Mouse (Mus musculus) MEL (cell line): ENCODE measurements around the gene Kalrn. TPM values are rescaled to one million over a fixed set of nuclear protein-coding genes. Genes with fewer than 3 reads are reported as not detected.
A peak's percentile ranks its signal among the peaks of the same experiment; 100 is the strongest.

Experiments
- DNase-seq: peaks from one replicate; pipeline ENCODE4 v3.0.0; 2011; ENCODE audit warnings: low read depth, low spot score
- H3K27ac ChIP-seq: 2 replicates; pipeline ENCODE4 v1.5.1; 2012; ENCODE audit warnings: low read depth, mild to moderate bottlenecking, control low read depth, low read length, moderate library complexity; ENCODE audit not compliant: control insufficient read depth
- H3K27me3 ChIP-seq, 2 experiments: fragments of 150-350 bp in 1 of 2; sonication (generic) in 1 of 2; 2 replicates each; pipeline ENCODE4 v1.6.1; 2012; ENCODE audit warnings: low read length in 2 of 2, mild to moderate bottlenecking in 2 of 2, improper control_type of control experiment in 1 of 2, moderate library complexity in 1 of 2; ENCODE audit not compliant: insufficient read depth in 2 of 2, control insufficient read depth in 1 of 2
- H3K36me3 ChIP-seq, 2 experiments: 2 replicates each; pipeline ENCODE4 v1.6.1; 2012 to 2014; ENCODE audit warnings: low read length in 2 of 2, improper control_type of control experiment in 1 of 2, inconsistent platforms in 1 of 2, mild to moderate bottlenecking in 1 of 2; ENCODE audit not compliant: insufficient read depth in 2 of 2, control insufficient read depth in 1 of 2
- H3K4me1 ChIP-seq, 2 experiments: fragments of 150-350 bp in 1 of 2; sonication (generic) in 1 of 2; 2 replicates each; pipeline ENCODE4 v1.6.1; 2012; ENCODE audit warnings: low read length in 2 of 2, improper control_type of control experiment in 1 of 2, mild to moderate bottlenecking in 1 of 2; ENCODE audit not compliant: insufficient read depth in 2 of 2, control insufficient read depth in 1 of 2
- H3K4me3 ChIP-seq, 2 experiments: fragments of 150-350 bp in 1 of 2; sonication (generic) in 1 of 2; 2 replicates each; pipeline ENCODE4 v1.5.1; 2012; ENCODE audit warnings: low read depth in 2 of 2, low read length in 2 of 2, mild to moderate bottlenecking in 2 of 2, moderate library complexity in 2 of 2, control low read depth in 1 of 2, improper control_type of control experiment in 1 of 2; ENCODE audit not compliant: control insufficient read depth in 1 of 2, insufficient read depth in 1 of 2
- H3K79me2 ChIP-seq: 2 replicates; pipeline ENCODE4 v1.6.1; 2012; ENCODE audit warnings: mild to moderate bottlenecking, low read length, moderate library complexity; ENCODE audit not compliant: control insufficient read depth, poor library complexity, insufficient read depth
- H3K9ac ChIP-seq: 2 replicates; pipeline ENCODE4 v1.6.1; 2012; ENCODE audit warnings: low read depth, mild to moderate bottlenecking, control low read depth, low read length, moderate library complexity; ENCODE audit not compliant: control insufficient read depth, poor library complexity, severe bottlenecking
- H3K9me3 ChIP-seq: fragments of 150-350 bp; sonication (generic); replicated peaks from 2 replicates; pipeline ENCODE4 v1.6.1; 2012; ENCODE audit warnings: mild to moderate bottlenecking, low read length, improper control_type of control experiment, moderate library complexity; ENCODE audit not compliant: insufficient read depth
- BHLHE40 ChIP-seq: IDR thresholded peaks from 2 replicates; pipeline ENCODE4 v1.6.1; 2012; ENCODE audit warnings: low read depth, mild to moderate bottlenecking, inconsistent platforms, low read length, improper control_type of control experiment, borderline replicate concordance
- CHD1 ChIP-seq: IDR thresholded peaks from 2 replicates; pipeline ENCODE4 v1.6.1; 2012; ENCODE audit warnings: low read depth, mild to moderate bottlenecking, inconsistent platforms, low read length, improper control_type of control experiment
- CHD2 ChIP-seq: IDR thresholded peaks from 2 replicates; pipeline ENCODE4 v1.6.1; 2011; ENCODE audit warnings: low read length, improper control_type of control experiment
- CTCF ChIP-seq, 3 experiments: IDR thresholded peaks in 2 of 3; conservative IDR thresholded peaks in 1 of 3; 2 replicates each; pipeline ENCODE4 v1.5.1; 2011 to 2012; ENCODE audit warnings: low read length in 3 of 3, low read depth in 2 of 3, mild to moderate bottlenecking in 2 of 3, improper control_type of control experiment in 1 of 3, inconsistent platforms in 1 of 3, mixed read lengths in 1 of 3, moderate library complexity in 1 of 3; ENCODE audit not compliant: control insufficient read depth in 1 of 3, insufficient read depth in 1 of 3, poor library complexity in 1 of 3, severe bottlenecking in 1 of 3
- ELF1 ChIP-seq: IDR thresholded peaks from 2 replicates; pipeline ENCODE4 v1.6.1; 2014; ENCODE audit warnings: low read depth, mild to moderate bottlenecking, inconsistent platforms, low read length, improper control_type of control experiment, moderate library complexity
- ETS1 ChIP-seq: IDR thresholded peaks from 2 replicates; pipeline ENCODE4 v1.6.1; 2012; ENCODE audit warnings: low read depth, mild to moderate bottlenecking, inconsistent platforms, low read length, improper control_type of control experiment, moderate library complexity
- HCFC1 ChIP-seq: IDR thresholded peaks from 2 replicates; pipeline ENCODE4 v1.6.1; 2012; ENCODE audit warnings: low read depth, mild to moderate bottlenecking, inconsistent platforms, low read length, improper control_type of control experiment, moderate library complexity
- JUND ChIP-seq: IDR thresholded peaks from 2 replicates; pipeline ENCODE4 v1.6.1; 2011; ENCODE audit warnings: low read depth, mild to moderate bottlenecking, improper control_type of control experiment, low read length
- KAT2A ChIP-seq: conservative IDR thresholded peaks from 2 replicates; pipeline ENCODE4 v1.6.1; 2012; ENCODE audit warnings: low read depth, low read length, improper control_type of control experiment, inconsistent platforms
- MAFK ChIP-seq: IDR thresholded peaks from 2 replicates; pipeline ENCODE4 v1.6.1; 2011; ENCODE audit warnings: low read depth, mild to moderate bottlenecking, low read length, improper control_type of control experiment, borderline replicate concordance
- MAZ ChIP-seq: IDR thresholded peaks from 2 replicates; pipeline ENCODE4 v1.6.1; 2012; ENCODE audit warnings: low read depth, mild to moderate bottlenecking, inconsistent platforms, low read length, improper control_type of control experiment
- MXI1 ChIP-seq: IDR thresholded peaks from 2 replicates; pipeline ENCODE4 v1.6.1; 2011; ENCODE audit warnings: mild to moderate bottlenecking, low read depth, low read length, improper control_type of control experiment
- POLR2AphosphoS5 ChIP-seq: IDR thresholded peaks from 2 replicates; pipeline ENCODE4 v1.6.1; 2012; ENCODE audit warnings: low read depth, borderline replicate concordance, mild to moderate bottlenecking, inconsistent platforms, low read length, moderate library complexity, mixed read lengths
- RAD21 ChIP-seq: IDR thresholded peaks from 2 replicates; pipeline ENCODE4 v1.6.1; 2011; ENCODE audit warnings: mild to moderate bottlenecking, low read depth, low read length, improper control_type of control experiment
- RCOR1 ChIP-seq: IDR thresholded peaks from 2 replicates; pipeline ENCODE4 v1.6.1; 2012; ENCODE audit warnings: low read depth, mild to moderate bottlenecking, inconsistent platforms, low read length, improper control_type of control experiment
- SIN3A ChIP-seq: IDR thresholded peaks from 2 replicates; pipeline ENCODE4 v1.6.1; 2012; ENCODE audit warnings: low read length, improper control_type of control experiment, inconsistent platforms
- SMC3 ChIP-seq: IDR thresholded peaks from 2 replicates; pipeline ENCODE4 v1.6.1; 2011; ENCODE audit warnings: low read depth, low read length, improper control_type of control experiment
- TCF12 ChIP-seq: IDR thresholded peaks from 2 replicates; pipeline ENCODE4 v1.6.1; 2014; ENCODE audit warnings: low read depth, mild to moderate bottlenecking, inconsistent platforms, low read length, improper control_type of control experiment, moderate library complexity
- UBTF ChIP-seq: IDR thresholded peaks from 2 replicates; pipeline ENCODE4 v1.6.1; 2012; ENCODE audit warnings: low read depth, mild to moderate bottlenecking, inconsistent platforms, low read length, improper control_type of control experiment, moderate library complexity, borderline replicate concordance; ENCODE audit not compliant: insufficient read depth
- USF1 ChIP-seq: IDR thresholded peaks from 2 replicates; pipeline ENCODE4 v1.6.1; 2014; ENCODE audit warnings: low read depth, mild to moderate bottlenecking, inconsistent platforms, low read length, improper control_type of control experiment, moderate library complexity
- USF2 ChIP-seq, 2 experiments: IDR thresholded peaks; 2 replicates each; pipeline ENCODE4 v1.6.1; 2011 to 2012; ENCODE audit warnings: improper control_type of control experiment in 2 of 2, low read length in 2 of 2, borderline replicate concordance in 1 of 2, inconsistent platforms in 1 of 2, low read depth in 1 of 2, mild to moderate bottlenecking in 1 of 2; ENCODE audit not compliant: insufficient read depth in 1 of 2
- ZC3H11A ChIP-seq: IDR thresholded peaks from 2 replicates; pipeline ENCODE4 v1.6.1; 2012; ENCODE audit warnings: low read depth, mild to moderate bottlenecking, inconsistent platforms, low read length, improper control_type of control experiment
- ZKSCAN1 ChIP-seq: IDR thresholded peaks from 2 replicates; pipeline ENCODE4 v1.6.1; 2012; ENCODE audit warnings: low read depth, mild to moderate bottlenecking, inconsistent platforms, low read length, improper control_type of control experiment, moderate library complexity
- ZMIZ1 ChIP-seq: IDR thresholded peaks from 2 replicates; pipeline ENCODE4 v1.6.1; 2012; ENCODE audit warnings: low read depth, mild to moderate bottlenecking, inconsistent platforms, low read length, improper control_type of control experiment, moderate library complexity
- ZNF384 ChIP-seq: IDR thresholded peaks from 2 replicates; pipeline ENCODE4 v1.6.1; 2012; ENCODE audit warnings: low read depth, mild to moderate bottlenecking, inconsistent platforms, low read length, improper control_type of control experiment
- polyA plus RNA-seq, 2 experiments: library from polyadenylated mRNA; stranded (reverse) in 1 of 2; unstranded in 1 of 2; fragments of >175 nt in 1 of 2; fragments of >200 nt in 1 of 2; gene quantifications; 2 replicates each; pipeline versions ENCODE4 v1.2.1 to v1.2.4; 2012; ENCODE audit warnings: low replicate concordance in 2 of 2, low read depth in 1 of 2; ENCODE audit not compliant: insufficient read length in 2 of 2, insufficient read depth in 1 of 2, missing spikeins in 1 of 2
- total RNA-seq: library from RNA; depleted of rRNA; stranded (reverse); fragments of 300-350 nt; gene quantifications from 2 replicates; pipeline ENCODE4 v1.2.3, GENCODE M21; 2012

The Kalrn gene
- total and polyA plus RNA-seq, 3 experiments, result 10.4 to 11.8 TPM; not detected in 1

DNA sequence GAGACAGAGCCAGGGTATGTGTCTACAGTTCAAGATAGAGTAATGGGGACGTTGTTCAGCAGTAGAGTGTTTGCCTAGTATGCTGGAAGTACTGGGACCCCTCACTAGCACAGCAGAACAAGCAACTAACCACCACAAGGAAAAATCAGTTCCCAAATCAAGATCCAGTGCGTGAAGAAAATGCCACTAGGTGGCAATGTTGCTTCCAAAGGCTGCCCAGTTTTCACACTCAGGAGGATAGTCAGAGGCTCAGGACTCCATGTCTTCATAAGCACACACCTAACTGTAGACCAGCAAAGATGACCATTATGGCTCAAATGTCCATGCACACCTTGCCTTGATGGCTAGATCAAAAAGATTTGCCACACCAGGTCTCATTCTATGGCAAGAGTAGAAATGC, 454.0 kb downstream of the Kalrn start:
- Histone ChIP-seq H3K4me3 (no peak overlapping the region), H3K36me3 (peaks cover 0 to 2% of the 10 kb centered on the region in 2 experiments; a peak in 1 of 4 replicates), H3K9ac (no peak overlapping the region), H3K27ac (no peak overlapping the region), H3K27me3 (peaks cover 4 to 12% of the 10 kb centered on the region in 2 experiments), H3K79me2 (no peaks in the 10 kb centered on the region), H3K9me3 (no peaks in the 10 kb centered on the region), H3K4me1 (peaks cover 0 to 6% of the 10 kb centered on the region in 2 experiments; a peak in 1 of 4 replicates)
- peak; percentile 48 for DNase-seq
- TF ChIP-seq JUND (no peak), ZC3H11A (0 out of 2 replicates have a peak, but pooled peaks have one; percentile 9), ZNF384 (no peak), KAT2A (no peak), ELF1 (no peak), MAFK (no peak), ZMIZ1 (no peak), UBTF (no peak), TCF12 (no peak), BHLHE40 (no peak), MAZ (no peak), CTCF (IDR thresholded peaks at IDR 0.05 in 2 of 3, conservative IDR thresholded peaks at IDR 0.05 in 1 of 3; ENCODE audit: control insufficient read depth in 1 of 3, insufficient read depth in 1 of 3, low read depth in 2 of 3, low read length in 3 of 3, poor library complexity in 1 of 3, severe bottlenecking in 1 of 3) (peak; percentile 57 to 83 (median 72)), MXI1 (no peak), SMC3 (peak; percentile 60), ZKSCAN1 (no peak), CHD1 (no peak), RAD21 (peak; percentile 51), USF2 (IDR thresholded peaks at IDR 0.05; ENCODE audit: borderline replicate concordance in 1 of 2, insufficient read depth in 1 of 2, low read depth in 1 of 2, low read length in 2 of 2) (no peak), POLR2AphosphoS5 (no peak)

DNA sequence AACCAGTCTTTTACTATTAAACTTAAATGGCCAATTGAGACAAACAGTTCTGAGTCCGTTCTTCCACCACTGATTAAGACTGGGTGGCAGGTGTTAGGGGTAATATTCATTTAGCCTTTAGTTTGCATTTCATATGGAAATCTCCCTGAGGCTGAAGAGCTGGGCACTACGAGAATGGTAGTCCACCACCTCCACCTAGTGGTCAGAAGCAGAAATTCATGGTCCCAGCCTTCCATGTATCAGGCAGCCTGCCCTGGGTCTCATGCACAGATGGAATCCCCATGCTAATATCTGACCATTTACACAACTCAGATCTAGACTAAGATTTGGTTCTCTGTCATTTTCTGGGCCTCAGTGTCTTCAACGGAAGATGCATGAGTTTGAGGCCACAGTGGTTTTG, 458.7 kb downstream of the Kalrn start:
- no peaks in the 10 kb centered on the region for H3K79me2 ChIP-seq

More for the DNA sequence above, 458.7 kb downstream of the Kalrn start:
- TF ChIP-seq SMC3, result peak; percentile 98
- no peak for TF ChIP-seq ZNF384
- no peak for TF ChIP-seq ETS1
- TF ChIP-seq USF1, result no peak
- peak; percentile 80 to 99 (median 88) for TF ChIP-seq CTCF (IDR thresholded peaks at IDR 0.05 in 2 of 3, conservative IDR thresholded peaks at IDR 0.05 in 1 of 3; ENCODE audit: control insufficient read depth in 1 of 3, insufficient read depth in 1 of 3, low read depth in 2 of 3, low read length in 3 of 3, poor library complexity in 1 of 3, severe bottlenecking in 1 of 3)
- TF ChIP-seq RAD21, result peak; percentile 97
- TF ChIP-seq TCF12, result no peak
- no peak for TF ChIP-seq CHD2
- TF ChIP-seq RCOR1, result no peak
- no peak for TF ChIP-seq HCFC1
- peak; percentile 98 for TF ChIP-seq ZC3H11A
- 0 out of 2 replicates have a peak, but pooled peaks have one; percentile 25 for TF ChIP-seq SIN3A
- Histone ChIP-seq H3K27ac (no peak overlapping the region), H3K9me3 (no peaks in the 10 kb centered on the region), H3K27me3 (no peaks in the 10 kb centered on the region), H3K9ac (no peak overlapping the region), H3K36me3 (0 out of 4 replicates have a peak, but pooled peaks cover 0 to 2% of the 10 kb centered on the region in 2 experiments), H3K4me3 (no peak overlapping the region), H3K4me1 (no peaks in the 10 kb centered on the region; a peak in 1 of 4 replicates)
- DNase-seq, result peak; percentile 74
